Mouse (Mus musculus): Measurements from ENCODE around the gene Olfr483.

Gene Olfr483

DNA sequence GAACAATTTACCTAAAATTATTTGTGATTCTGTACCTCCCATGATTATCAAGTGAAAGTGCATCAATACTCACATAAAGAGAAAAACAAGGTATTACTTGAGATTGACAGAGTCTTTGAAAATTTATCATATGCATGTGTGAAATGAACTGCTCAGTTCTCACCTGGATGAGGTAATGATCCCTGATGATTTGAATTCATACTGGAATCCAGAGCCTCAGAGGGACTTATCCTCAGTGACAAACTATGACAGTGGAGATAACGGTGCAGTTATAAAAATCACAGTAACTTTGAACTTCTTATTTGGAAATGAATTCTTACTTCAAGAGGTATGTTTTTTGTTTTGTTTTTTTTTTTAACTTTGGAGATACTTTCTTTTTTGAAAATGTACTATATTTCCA lies at the start of gene Olfr483:
Gene Olfr483, plus strand, starts transcription at position 301 of the 400 bp plus-strand sequence.
- no peak for DNase-seq (ENCODE audit: low spot score)

GRCm38 (mm10) chr7:108067246-108067645 lies 33.4 kb upstream of the Olfr483 start, which contains the start of gene Olfr480:
Gene Olfr480, minus strand, starts transcription at chr7:108067346.
- no peak for DNase-seq (ENCODE audit: low spot score)

DNA sequence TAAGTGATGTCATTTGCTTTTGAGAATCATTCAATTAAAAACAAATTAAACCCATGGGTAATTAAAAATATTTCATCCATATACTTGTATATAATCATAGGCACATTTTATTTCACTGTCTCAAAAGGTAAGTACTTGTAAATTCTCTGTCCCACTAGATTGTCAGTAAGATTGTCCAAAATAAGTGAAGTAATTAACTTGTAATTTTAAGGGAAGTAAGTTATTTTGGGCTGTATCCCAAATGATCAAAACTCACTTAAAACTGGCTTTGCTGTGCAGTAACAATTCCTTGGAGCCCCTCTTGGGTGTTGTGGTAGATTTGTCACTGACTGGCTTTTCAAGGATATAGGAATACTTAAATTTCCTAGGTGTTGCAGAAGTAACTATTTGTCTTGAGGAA lies 21.1 kb upstream of the Olfr483 start, which contains the start of gene Olfr481:
Gene Olfr481, plus strand, starts transcription at position 301 of the 400 bp plus-strand sequence.
- no peak for DNase-seq (ENCODE audit: low spot score)

GRCm38 (mm10) chr7:108097486-108097885 lies 3.2 kb upstream of the Olfr483 start, which contains the start of gene Olfr482:
Gene Olfr482, minus strand, starts transcription at chr7:108097586.
- no peak for DNase-seq (ENCODE audit: low spot score)

DNA sequence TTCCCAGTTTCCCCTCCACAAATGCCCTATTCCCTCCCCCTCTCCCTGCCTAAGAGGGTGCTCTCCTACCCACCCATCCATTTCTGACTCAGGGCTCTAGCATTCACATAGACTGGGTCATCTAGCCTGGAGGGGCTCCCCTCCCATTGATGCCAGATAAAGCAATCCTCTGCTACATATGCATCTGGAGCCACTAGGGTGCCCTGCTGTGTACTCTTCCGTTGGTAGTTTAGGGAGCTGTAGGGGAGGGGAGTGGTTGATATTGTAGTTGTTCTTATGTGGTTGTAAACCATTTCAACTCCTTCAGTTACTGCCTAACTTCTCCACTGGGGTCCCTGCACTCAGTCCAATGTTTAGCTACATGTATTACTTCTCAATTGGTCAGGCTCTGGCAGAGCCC lies 20.0 kb downstream of the Olfr483 start:
- no peak for DNase-seq (ENCODE audit: low spot score)

GRCm38 (mm10) chr7:108121416-108121815 lies 20.8 kb downstream of the Olfr483 start:
- no peak for DNase-seq (ENCODE audit: low spot score)

DNA sequence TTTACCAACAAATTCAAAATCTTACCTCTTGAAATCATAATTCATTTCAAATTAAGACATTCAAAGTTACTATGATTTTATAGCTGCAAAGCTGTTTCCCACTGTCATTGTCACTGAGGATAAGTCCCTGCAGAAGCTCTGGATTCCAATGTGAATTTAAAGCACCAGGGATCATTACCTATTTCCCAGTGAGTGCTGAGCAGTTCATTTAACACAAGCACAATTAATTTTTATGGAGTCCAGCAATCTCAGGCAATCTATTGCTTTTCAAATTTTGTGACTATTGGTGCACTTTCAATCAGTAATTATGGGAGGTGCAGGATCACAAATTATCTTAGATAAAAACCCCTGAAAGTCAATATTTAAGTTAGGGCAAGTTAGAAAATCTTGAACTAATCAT lies 26.7 kb downstream of the Olfr483 start, which contains the start of gene Olfr484:
Gene Olfr484, minus strand, starts transcription at position 101 of the 400 bp plus-strand sequence.
- no peak for DNase-seq (ENCODE audit: low spot score)
